Mouse (Mus musculus): ENCODE results near the gene Antxr1. TPM values are rescaled to one million over a fixed set of nuclear protein-coding genes. Genes with fewer than 3 reads are reported as not detected.

Antxr1 gene
- total and polyA plus RNA-seq, 3 experiments: 0.16 to 0.23 (median 0.21) TPM

- no peaks in the 10 kb centered on the region for H3K36me3 ChIP-seq (replicated peaks in 1 of 2; ENCODE audit: control insufficient read depth in 1 of 2, insufficient read depth in 1 of 2, low read length in 1 of 2)
- H3K79me2 ChIP-seq (replicated peaks; ENCODE audit: control insufficient read depth, extremely low read depth, insufficient read depth, poor library complexity, severe bottlenecking): no peaks in the 10 kb centered on the region
- TF ChIP-seq RAD21 (IDR thresholded peaks at IDR 0.05; ENCODE audit: low read depth, low read length): no peak
- no peak for TF ChIP-seq SIN3A (IDR thresholded peaks at IDR 0.05; ENCODE audit: low read length)
- no peak for TF ChIP-seq UBTF (IDR thresholded peaks at IDR 0.05; ENCODE audit: low read depth, low read length)
- no peak for TF ChIP-seq EP300 (IDR thresholded peaks at IDR 0.05; ENCODE audit: low read length)
- TF ChIP-seq JUND (conservative IDR thresholded peaks at IDR 0.05; ENCODE audit: low read depth, low read length): no peak
- no peak for TF ChIP-seq MAX (IDR thresholded peaks at IDR 0.05; ENCODE audit: low read length)
- TF ChIP-seq GABPA (IDR thresholded peaks at IDR 0.05; ENCODE audit: insufficient replicate concordance, low read depth, low read length): no peak
- TF ChIP-seq NELFE (IDR thresholded peaks at IDR 0.05; ENCODE audit: low read depth, low read length): no peak
- no peak for TF ChIP-seq TBP (conservative IDR thresholded peaks at IDR 0.05; ENCODE audit: low read depth, low read length)
- TF ChIP-seq PAX5 (IDR thresholded peaks at IDR 0.05; ENCODE audit: low read length): no peak
- no peak for TF ChIP-seq MAFK (IDR thresholded peaks at IDR 0.05; ENCODE audit: insufficient replicate concordance, low read length)
- no peak for TF ChIP-seq E2F4 (IDR thresholded peaks at IDR 0.05; ENCODE audit: insufficient replicate concordance, low read depth, low read length)
- TF ChIP-seq CHD2 (IDR thresholded peaks at IDR 0.05; ENCODE audit: low read length): no peak
- no peak for TF ChIP-seq ZC3H11A (IDR thresholded peaks at IDR 0.05; ENCODE audit: low read depth, low read length)
- no peak for TF ChIP-seq RCOR1 (conservative IDR thresholded peaks at IDR 0.05; ENCODE audit: low read depth, low read length)
- TF ChIP-seq TCF12 (IDR thresholded peaks at IDR 0.05; ENCODE audit: low read depth, low read length): no peak
- no peak for TF ChIP-seq HCFC1 (IDR thresholded peaks at IDR 0.05; ENCODE audit: low read depth, low read length)
- H3K27me3 ChIP-seq (replicated peaks): no peaks in the 10 kb centered on the region
- no peak overlapping the region for H3K4me2 ChIP-seq (ENCODE audit: insufficient read depth, low read depth, poor library complexity, severe bottlenecking)
- in situ Hi-C loops (cut with MboI; ENCODE audit: low pct_ligation_motif_present, low pct_unique_long_range_greater_than_20kb, low sequenced_read_pairs) (no loop called here), dilution Hi-C loops (cut with MboI; ENCODE audit: extremely low pct_ligation_motif_present, extremely low pct_unique_long_range_greater_than_20kb, low sequenced_read_pairs) (no loop called here)
- H3K9ac ChIP-seq (ENCODE audit: insufficient read depth, low read depth): no peak overlapping the region
- no peak overlapping the region for H3K4me3 ChIP-seq (replicated peaks in 1 of 3; ENCODE audit: low read depth in 2 of 3, low read length in 2 of 3, poor library complexity in 1 of 3)
- no peak overlapping the region for H3K27ac ChIP-seq (ENCODE audit: insufficient read depth, low read depth)
- peaks cover 0 to 11% of the 10 kb centered on the region in 2 experiments; a peak in 1 of 4 replicates for H3K4me1 ChIP-seq (ENCODE audit: control insufficient read depth in 1 of 2, insufficient read depth in 2 of 2)
- no peak for DNase-seq (ENCODE audit: extremely low read depth)
- peaks cover 6% of the 10 kb centered on the region for H3K9me3 ChIP-seq (replicated peaks; ENCODE audit: low read length)
Observed at GRCm38 (mm10) chr6:87277527-87277926, 58.1 kb downstream of the Antxr1 start.

GRCm38 (mm10) chr6:87276941-87277340, 58.7 kb downstream of the Antxr1 start:
- no peaks in the 10 kb centered on the region for H3K27me3 ChIP-seq (replicated peaks)
- DNase-seq (ENCODE audit: extremely low read depth): no peak
- no peak overlapping the region for H3K4me3 ChIP-seq (replicated peaks in 1 of 3; ENCODE audit: low read depth in 2 of 3, low read length in 2 of 3, poor library complexity in 1 of 3)
- no peaks in the 10 kb centered on the region for H3K36me3 ChIP-seq (replicated peaks in 1 of 2; ENCODE audit: control insufficient read depth in 1 of 2, insufficient read depth in 1 of 2, low read length in 1 of 2)
- H3K9ac ChIP-seq (ENCODE audit: insufficient read depth, low read depth): no peak overlapping the region
- dilution Hi-C loops (cut with MboI; ENCODE audit: extremely low pct_ligation_motif_present, extremely low pct_unique_long_range_greater_than_20kb, low sequenced_read_pairs) (no loop called here), in situ Hi-C loops (cut with MboI; ENCODE audit: low pct_ligation_motif_present, low pct_unique_long_range_greater_than_20kb, low sequenced_read_pairs) (no loop called here)
- H3K4me1 ChIP-seq (ENCODE audit: control insufficient read depth in 1 of 2, insufficient read depth in 2 of 2): peaks cover 0 to 11% of the 10 kb centered on the region in 2 experiments; a peak in 1 of 4 replicates
- no peaks in the 10 kb centered on the region for H3K79me2 ChIP-seq (replicated peaks; ENCODE audit: control insufficient read depth, extremely low read depth, insufficient read depth, poor library complexity, severe bottlenecking)
- no peak overlapping the region for H3K4me2 ChIP-seq (ENCODE audit: insufficient read depth, low read depth, poor library complexity, severe bottlenecking)
- peaks cover 6% of the 10 kb centered on the region for H3K9me3 ChIP-seq (replicated peaks; ENCODE audit: low read length)
- no peak for TF ChIP-seq HCFC1 (IDR thresholded peaks at IDR 0.05; ENCODE audit: low read depth, low read length)
- TF ChIP-seq KAT2A (IDR thresholded peaks at IDR 0.05; ENCODE audit: insufficient replicate concordance, low read length): no peak
- TF ChIP-seq ELF1 (IDR thresholded peaks at IDR 0.05; ENCODE audit: low read depth, low read length): no peak
- no peak for TF ChIP-seq MAX (IDR thresholded peaks at IDR 0.05; ENCODE audit: low read length)
- TF ChIP-seq NRF1 (IDR thresholded peaks at IDR 0.05; ENCODE audit: low read depth, low read length): no peak
- no peak for TF ChIP-seq SMC3 (IDR thresholded peaks at IDR 0.05; ENCODE audit: low read depth, low read length)
- no peak for TF ChIP-seq JUN (IDR thresholded peaks at IDR 0.05; ENCODE audit: insufficient read depth, low read depth, low read length)
- TF ChIP-seq POLR2AphosphoS2 (IDR thresholded peaks at IDR 0.05; ENCODE audit: low read depth, low read length): no peak
- no peak for TF ChIP-seq MXI1 (IDR thresholded peaks at IDR 0.05; ENCODE audit: low read depth, low read length)
- H3K27ac ChIP-seq (ENCODE audit: insufficient read depth, low read depth): no peak overlapping the region
